27 mouse cellular contexts compared by ENCODE assay signal in genomic region chr12:28323659-28324058, GRCm38 (mm10).
DNase-seq lines count a peak whose midpoint lies in the region; ATAC-seq and TF ChIP-seq lines count a peak whose summit lies in the region.
"Had no signal": no experiment of that assay in that cellular context is flagged by ENCODE, and none has a peak within 500 bp of the region (broad histone marks: within the 10 kb centered on the region; RNA-seq: fewer than 3 reads in every experiment).

No protein-coding gene starts in this region.

- no peak overlapping the region for H3K9ac ChIP-seq in midbrain, embryonic 11.5 days (ENCODE audit: low read length)
- no peak overlapping the region for H3K9ac ChIP-seq in midbrain, embryonic 14.5 days (replicated peaks; ENCODE audit: low read length)
- no peak overlapping the region for H3K9ac ChIP-seq in embryonic facial prominence, embryonic 11.5 days (replicated peaks; ENCODE audit: low read length)
- H3K9ac ChIP-seq: embryonic facial prominence, embryonic 15.5 days; forebrain, postnatal 0 days; heart, embryonic 12.5 days; heart, embryonic 15.5 days; hindbrain, embryonic 12.5 days; intestine, embryonic 15.5 days had no signal

- no peak for TF ChIP-seq CTCF in cerebellum, adult 2 months (IDR thresholded peaks at IDR 0.05; ENCODE audit: borderline replicate concordance, insufficient read depth, low read depth, low read length)

- H3K4me3 ChIP-seq in midbrain, embryonic 11.5 days (ENCODE audit: low read depth, low read length): no peak overlapping the region
- H3K4me3 ChIP-seq in midbrain, embryonic 14.5 days (replicated peaks; ENCODE audit: low read depth, low read length): no peak overlapping the region
- H3K4me3 ChIP-seq in embryonic facial prominence, embryonic 11.5 days (ENCODE audit: low read depth, low read length): no peak overlapping the region
- H3K4me3 ChIP-seq in cerebellum, adult 2 months (replicated peaks; ENCODE audit: insufficient read depth, low read depth, low read length): no peak overlapping the region
- H3K4me3 ChIP-seq: embryonic facial prominence, embryonic 15.5 days; gastrocnemius, adult 2 months; heart, embryonic 12.5 days; heart, embryonic 15.5 days; hindbrain, embryonic 12.5 days; intestine, embryonic 15.5 days had no signal

- no peaks in the 10 kb centered on the region for H3K36me3 ChIP-seq in midbrain, embryonic 11.5 days (ENCODE audit: control insufficient read depth, insufficient read depth, low read length)
- H3K36me3 ChIP-seq in midbrain, embryonic 14.5 days (ENCODE audit: control insufficient read depth, insufficient read depth, low read length): no peaks in the 10 kb centered on the region
- no peaks in the 10 kb centered on the region for H3K36me3 ChIP-seq in embryonic facial prominence, embryonic 11.5 days (replicated peaks; ENCODE audit: control insufficient read depth, insufficient read depth, low read depth, low read length)
- H3K36me3 ChIP-seq: embryonic facial prominence, embryonic 15.5 days; heart, embryonic 12.5 days; heart, embryonic 15.5 days; hindbrain, embryonic 12.5 days; intestine, embryonic 15.5 days had no signal

- H3K4me2 ChIP-seq in midbrain, embryonic 11.5 days: no peak overlapping the region
- no peak overlapping the region for H3K4me2 ChIP-seq in midbrain, embryonic 14.5 days (ENCODE audit: low read length)
- no peak overlapping the region for H3K4me2 ChIP-seq in embryonic facial prominence, embryonic 11.5 days (ENCODE audit: low read depth, low read length)
- H3K4me2 ChIP-seq: embryonic facial prominence, embryonic 15.5 days; heart, embryonic 12.5 days; heart, embryonic 15.5 days; hindbrain, embryonic 12.5 days; intestine, embryonic 15.5 days had no signal

- H3K9me3 ChIP-seq in midbrain, embryonic 11.5 days (ENCODE audit: control insufficient read depth, low read length): no peaks in the 10 kb centered on the region
- no peaks in the 10 kb centered on the region for H3K9me3 ChIP-seq in midbrain, embryonic 14.5 days (ENCODE audit: control insufficient read depth, low read length)
- H3K9me3 ChIP-seq in embryonic facial prominence, embryonic 11.5 days (replicated peaks; ENCODE audit: control insufficient read depth, low read length): no peaks in the 10 kb centered on the region
- H3K9me3 ChIP-seq: embryonic facial prominence, embryonic 15.5 days; heart, embryonic 12.5 days; heart, embryonic 15.5 days; hindbrain, embryonic 12.5 days; intestine, embryonic 15.5 days had no signal

- no peak overlapping the region for H3K27ac ChIP-seq in midbrain, embryonic 11.5 days (ENCODE audit: low read depth, low read length)
- H3K27ac ChIP-seq in midbrain, embryonic 14.5 days (replicated peaks; ENCODE audit: low read depth, low read length): no peak overlapping the region
- H3K27ac ChIP-seq in embryonic facial prominence, embryonic 11.5 days (replicated peaks; ENCODE audit: low read depth, low read length): no peak overlapping the region
- H3K27ac ChIP-seq in cerebellum, adult 2 months (ENCODE audit: insufficient read depth, low read length): no peak overlapping the region
- H3K27ac ChIP-seq: embryonic facial prominence, embryonic 15.5 days; gastrocnemius, adult 2 months; heart, embryonic 15.5 days; hindbrain, embryonic 12.5 days; intestine, embryonic 15.5 days had no signal

- 0 out of 2 replicates have a peak, but pooled peaks cover 3% of the 10 kb centered on the region for H3K4me1 ChIP-seq in midbrain, embryonic 11.5 days (ENCODE audit: control insufficient read depth, insufficient read depth, low read length)
- no peaks in the 10 kb centered on the region for H3K4me1 ChIP-seq in midbrain, embryonic 14.5 days (ENCODE audit: control insufficient read depth, insufficient read depth, low read length)
- no peaks in the 10 kb centered on the region for H3K4me1 ChIP-seq in embryonic facial prominence, embryonic 11.5 days (ENCODE audit: control insufficient read depth, insufficient read depth, low read length)
- no peaks in the 10 kb centered on the region for H3K4me1 ChIP-seq in cerebellum, adult 2 months (ENCODE audit: control insufficient read depth, insufficient read depth, low read length)
- H3K4me1 ChIP-seq: embryonic facial prominence, embryonic 15.5 days; heart, embryonic 12.5 days; heart, embryonic 15.5 days; hindbrain, embryonic 12.5 days; intestine, embryonic 15.5 days had no signal

- WGBS in midbrain, embryonic 11.5 days: 11% methylated on average over 2 of the region's 2 CpGs
- 4% methylated on average over 2 of the region's 2 CpGs for WGBS in midbrain, embryonic 14.5 days
- 30% methylated on average over 2 of the region's 2 CpGs for WGBS in embryonic facial prominence, embryonic 11.5 days
- 21% methylated on average over 2 of the region's 2 CpGs for WGBS in cerebellum, adult 2 months

- DNase-seq in midbrain, embryonic 11.5 days (ENCODE audit: low spot score, missing footprints): peak; percentile 84
- DNase-seq in midbrain, embryonic 14.5 days: no peak
- peak; percentile 19 for DNase-seq in embryo, embryonic 11 days
- peak; percentile 43 for DNase-seq in embryonic facial prominence, embryonic 11.5 days (ENCODE audit: low spot score)
- DNase-seq in retina, postnatal 1 day: peak; percentile 12
- no peak for DNase-seq in cerebellum, adult 2 months
- no peak for DNase-seq in layer of hippocampus, adult 8-10 months (ENCODE audit: low spot score in 2 of 2)
- no peak for DNase-seq in gastrocnemius, postnatal 36 days
- DNase-seq: adrenal gland, adult 2 months; adrenal gland, postnatal 14 days; cerebellum, adult 11-12 months; cerebellum, adult 9-10 months; cerebellum, postnatal 14 days; forebrain, postnatal 0 days; gastrocnemius, adult 2 months; gastrocnemius, postnatal 14 days; heart, adult 18-20 months; heart, postnatal 10 days; heart, postnatal 36 days had no signal

- intact Hi-C loops in gastrocnemius, postnatal 36 days (cut with DNase I): no loop called here

- ATAC-seq in midbrain, embryonic 11.5 days (ENCODE audit: low FRiP score): no peak
- no peak for ATAC-seq in midbrain, embryonic 14.5 days (ENCODE audit: low FRiP score, low TSS enrichment)
- no peak for ATAC-seq in embryonic facial prominence, embryonic 11.5 days (replicated peaks; ENCODE audit: insufficient number of reproducible peaks, low FRiP score, low TSS enrichment, low read depth)
- ATAC-seq: CD4-positive, CD25-positive, alpha-beta regulatory T cell, adult 4 months; forebrain, embryonic 14.5 days; forebrain, postnatal 0 days; hindbrain, embryonic 16.5 days; intestine, embryonic 15.5 days had no signal

- TF ChIP-seq POLR2A in cerebellum, adult 2 months (IDR thresholded peaks at IDR 0.05; ENCODE audit: borderline replicate concordance, insufficient read depth, low read length): no peak

- H3K27me3 ChIP-seq in midbrain, embryonic 11.5 days (ENCODE audit: control insufficient read depth, insufficient read depth, low read length): no peaks in the 10 kb centered on the region
- no peaks in the 10 kb centered on the region for H3K27me3 ChIP-seq in midbrain, embryonic 14.5 days (ENCODE audit: control insufficient read depth, insufficient read depth, low read length)
- no peaks in the 10 kb centered on the region for H3K27me3 ChIP-seq in embryonic facial prominence, embryonic 11.5 days (ENCODE audit: control insufficient read depth, insufficient read depth, low read length)
- no peaks in the 10 kb centered on the region for H3K27me3 ChIP-seq in cerebellum, adult 2 months (ENCODE audit: control insufficient read depth, insufficient read depth, low read length)
- H3K27me3 ChIP-seq: embryonic facial prominence, embryonic 15.5 days; heart, embryonic 12.5 days; heart, embryonic 15.5 days; hindbrain, embryonic 12.5 days; intestine, embryonic 15.5 days had no signal

Comparison
In these comparisons a context has a peak if more than half of its experiments do, and no peak if none do; other contexts are left out.
1. DNase-seq: peak in midbrain, embryonic 11.5 days (single experiment), embryo, embryonic 11 days (single experiment), embryonic facial prominence, embryonic 11.5 days (single experiment) and retina, postnatal 1 day (single experiment); none in midbrain, embryonic 14.5 days (single experiment), cerebellum, adult 2 months (0 of 2), layer of hippocampus, adult 8-10 months (0 of 2) and gastrocnemius, postnatal 36 days (0 of 2).